Mouse (Mus musculus): ENCODE measurements at regions not wholly inside any gene's neighbourhood (a gene's known extent, or its start where the extent isn't known, plus 50 kb on each side); places are given as distances from the start of the nearest gene placed in this dataset.
A peak's percentile ranks its signal among the peaks of the same experiment; 100 is the strongest.

GRCm38 (mm10) chr17:89297277-89298002 is 97.0 kb upstream of the Fshr start:
- peak; percentile 5 for DNase-seq

- no peak for DNase-seq
Measured at GRCm38 (mm10) chr17:89281321-89281720, 80.8 kb upstream of the Fshr start.

GRCm38 (mm10) chr17:89272141-89272540 is 71.7 kb upstream of the Fshr start:
- no peak for DNase-seq

- no peak for DNase-seq
Measured at GRCm38 (mm10) chr17:89255687-89256086, 55.2 kb upstream of the Fshr start.

- no peak for DNase-seq
Measured at GRCm38 (mm10) chr17:89250811-89251210, 50.3 kb upstream of the Fshr start.

Measured in kidney, postnatal 10 days (tissue).